Comparison of ENCODE assay signal across 20 mouse cellular contexts in the genomic region with DNA sequence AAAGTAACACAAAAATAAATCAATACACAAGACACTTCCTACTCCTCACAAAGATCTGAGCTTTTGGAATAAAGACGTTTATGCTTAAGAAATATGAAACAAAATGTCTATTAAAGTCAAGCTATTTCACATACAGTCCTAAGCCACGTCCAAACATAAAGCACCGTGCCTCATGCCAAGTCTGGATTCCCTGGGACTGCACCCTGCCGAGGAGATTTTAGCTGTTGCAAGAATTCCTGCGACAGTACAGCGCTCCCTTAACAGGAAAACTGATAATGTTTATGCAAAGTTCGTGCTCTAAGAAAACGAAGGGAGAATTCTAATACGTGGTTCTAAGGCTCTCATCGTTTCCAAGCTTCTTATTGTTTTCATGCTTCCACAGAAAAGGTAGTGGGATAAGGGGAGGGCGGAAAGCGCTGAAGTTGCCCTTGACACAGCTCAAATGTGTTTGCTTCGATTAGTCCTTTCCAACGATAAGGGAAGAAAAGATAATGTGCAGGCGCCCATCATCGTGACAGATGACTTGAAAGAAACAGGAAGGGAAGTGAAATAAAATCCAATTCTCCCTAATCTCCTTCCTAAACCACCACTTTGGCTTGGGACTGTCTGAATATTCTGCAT. TPM values are rescaled to one million over a fixed set of nuclear protein-coding genes. Genes with fewer than 3 reads are reported as not detected.
DNase-seq lines count a peak whose midpoint lies in the region; ATAC-seq and TF ChIP-seq lines count a peak whose summit lies in the region.
"Had no signal": no experiment of that assay in that cellular context is flagged by ENCODE, and none has a peak within 500 bp of the region (broad histone marks: within the 10 kb centered on the region; RNA-seq: fewer than 3 reads in every experiment).

No protein-coding gene starts in this region.

- H3K4me1 ChIP-seq in liver, postnatal 0 days (ENCODE audit: insufficient read depth) = no peaks in the 10 kb centered on the region
- no peaks in the 10 kb centered on the region for H3K4me1 ChIP-seq in intestine, embryonic 15.5 days (replicated peaks)
- no peaks in the 10 kb centered on the region for H3K4me1 ChIP-seq in liver, embryonic 16.5 days (ENCODE audit: control insufficient read depth, low read depth, low read length)
- H3K4me1 ChIP-seq in forebrain, embryonic 12.5 days = no peaks in the 10 kb centered on the region
- H3K4me1 ChIP-seq: hindbrain, embryonic 12.5 days; limb, embryonic 13.5 days; neural tube, embryonic 15.5 days had no signal

- H3K9ac ChIP-seq in liver, postnatal 0 days (replicated peaks) = no peak overlapping the region
- no peak overlapping the region for H3K9ac ChIP-seq in intestine, embryonic 15.5 days
- no peak overlapping the region for H3K9ac ChIP-seq in liver, embryonic 16.5 days (ENCODE audit: low read depth, low read length)
- H3K9ac ChIP-seq in forebrain, embryonic 12.5 days = no peak overlapping the region
- H3K9ac ChIP-seq: hindbrain, embryonic 12.5 days; limb, embryonic 13.5 days; neural tube, embryonic 15.5 days had no signal

- DNase-seq in heart, adult 11 months = peak; percentile 54
- DNase-seq in heart, postnatal 4 days = no peak
- DNase-seq in liver = peak; percentile 7
- no peak for DNase-seq in liver, postnatal 0 days
- DNase-seq: adrenal gland, adult 2 months; cerebellum, postnatal 36 days; midbrain, embryonic 14.5 days had no signal

- WGBS in liver, postnatal 0 days (ENCODE audit: insufficient replicate concordance) = 61% methylated on average over 16 of the region's 16 CpGs
- WGBS in intestine, embryonic 15.5 days = 52% methylated on average over 16 of the region's 16 CpGs
- WGBS in liver, embryonic 16.5 days (ENCODE audit: insufficient replicate concordance) = 49% methylated on average over 16 of the region's 16 CpGs
- WGBS in forebrain, embryonic 12.5 days = 73% methylated on average over 16 of the region's 16 CpGs

- no peak for TF ChIP-seq EP300 in liver, postnatal 0 days (IDR thresholded peaks at IDR 0.05; ENCODE audit: low read depth)

- no peaks in the 10 kb centered on the region for H3K9me3 ChIP-seq in liver, postnatal 0 days (ENCODE audit: low read length)
- H3K9me3 ChIP-seq in intestine, embryonic 15.5 days = no peaks in the 10 kb centered on the region
- H3K9me3 ChIP-seq in liver, embryonic 16.5 days (replicated peaks; ENCODE audit: control insufficient read depth, low read length) = no peaks in the 10 kb centered on the region
- no peaks in the 10 kb centered on the region for H3K9me3 ChIP-seq in forebrain, embryonic 12.5 days
- H3K9me3 ChIP-seq: G1E; hindbrain, embryonic 12.5 days; neural tube, embryonic 15.5 days had no signal

- TF ChIP-seq CTCF in liver, postnatal 0 days (IDR thresholded peaks at IDR 0.05; ENCODE audit: low read depth) = no peak

- no peaks in the 10 kb centered on the region for H3K27me3 ChIP-seq in liver, postnatal 0 days (ENCODE audit: insufficient read depth, low read length)
- no peaks in the 10 kb centered on the region for H3K27me3 ChIP-seq in intestine, embryonic 15.5 days (replicated peaks)
- no peaks in the 10 kb centered on the region for H3K27me3 ChIP-seq in liver, embryonic 16.5 days (ENCODE audit: control insufficient read depth, insufficient read depth, low read depth, low read length)
- no peaks in the 10 kb centered on the region for H3K27me3 ChIP-seq in forebrain, embryonic 12.5 days
- H3K27me3 ChIP-seq: hindbrain, embryonic 12.5 days; limb, embryonic 13.5 days; neural tube, embryonic 15.5 days had no signal

- H3K4me2 ChIP-seq in liver, postnatal 0 days (ENCODE audit: low read depth, low read length) = no peak overlapping the region
- H3K4me2 ChIP-seq in intestine, embryonic 15.5 days (replicated peaks) = peak overlapping the region; percentile 33; the same call in 1 of the 2 replicates
- H3K4me2 ChIP-seq in liver, embryonic 16.5 days (ENCODE audit: low read depth, low read length) = 0 out of 2 replicates have a peak overlapping the region, but pooled peaks have one; percentile 6
- H3K4me2 ChIP-seq in forebrain, embryonic 12.5 days = no peak overlapping the region
- H3K4me2 ChIP-seq: hindbrain, embryonic 12.5 days; limb, embryonic 13.5 days; neural tube, embryonic 15.5 days had no signal

- no peak for ATAC-seq in liver, postnatal 0 days
- no peak for ATAC-seq in intestine, embryonic 15.5 days
- 0 out of 2 replicates have a peak, but pooled peaks have one; percentile 47 for ATAC-seq in liver, embryonic 16.5 days (ENCODE audit: low read depth)
- ATAC-seq in erythroid progenitor cell, adult 5-6 weeks (replicated peaks; ENCODE audit: low FRiP score, poor library complexity, severe bottlenecking) = no peak
- no peak for ATAC-seq in forebrain, embryonic 12.5 days (ENCODE audit: low FRiP score)
- ATAC-seq: CD4-positive, CD25-positive, alpha-beta regulatory T cell, adult 4 months; forebrain, embryonic 14.5 days; inflammation-experienced regulatory T-cells, adult 6 months had no signal

- no peaks in the 10 kb centered on the region for H3K36me3 ChIP-seq in liver, postnatal 0 days (replicated peaks; ENCODE audit: insufficient read depth, low read length)
- H3K36me3 ChIP-seq in intestine, embryonic 15.5 days = no peaks in the 10 kb centered on the region
- H3K36me3 ChIP-seq in liver, embryonic 16.5 days (ENCODE audit: control insufficient read depth, insufficient read depth) = no peaks in the 10 kb centered on the region
- no peaks in the 10 kb centered on the region for H3K36me3 ChIP-seq in forebrain, embryonic 12.5 days (replicated peaks)
- H3K36me3 ChIP-seq: G1E; hindbrain, embryonic 12.5 days; limb, embryonic 13.5 days; neural tube, embryonic 15.5 days had no signal

- no peak overlapping the region for H3K27ac ChIP-seq in liver, postnatal 0 days (ENCODE audit: low read depth)
- H3K27ac ChIP-seq in intestine, embryonic 15.5 days = no peak overlapping the region
- H3K27ac ChIP-seq in liver, embryonic 16.5 days (ENCODE audit: low read length) = no peak overlapping the region
- no peak overlapping the region for H3K27ac ChIP-seq in forebrain, embryonic 12.5 days
- H3K27ac ChIP-seq: hindbrain, embryonic 12.5 days; layer of hippocampus, adult 2 months; limb, embryonic 13.5 days; neural tube, embryonic 15.5 days had no signal

- H3K4me3 ChIP-seq in liver, postnatal 0 days (ENCODE audit: low read depth, low read length) = no peak overlapping the region
- H3K4me3 ChIP-seq in intestine, embryonic 15.5 days (replicated peaks) = no peak overlapping the region
- H3K4me3 ChIP-seq in liver, embryonic 16.5 days (ENCODE audit: low read depth, low read length) = no peak overlapping the region
- no peak overlapping the region for H3K4me3 ChIP-seq in forebrain, embryonic 12.5 days (replicated peaks)
- H3K4me3 ChIP-seq: hindbrain, embryonic 12.5 days; layer of hippocampus, adult 2 months; limb, embryonic 13.5 days; myocyte; neural tube, embryonic 15.5 days had no signal

RNA-seq across cellular contexts. Expression of gene Uqcrfs1, which starts 23.8 kb away (rescaled TPM):
- 100 to 1,000 TPM; 718 to 749 TPM for total RNA-seq in heart, postnatal 4 days (2021)
- 380 and 395 TPM in 2 replicates for polyA plus RNA-seq in liver, postnatal 0 days (2015; fragmentation: Nextera tagmentation; extraction: Ambion mirVana)
- polyA plus RNA-seq in intestine, embryonic 15.5 days (2015; fragmentation: Nextera tagmentation; extraction: Ambion mirVana) = 363 and 366 TPM in 2 replicates
- 170 and 171 TPM in 2 replicates for polyA plus RNA-seq in liver, embryonic 16.5 days (2015; fragmentation: Nextera tagmentation; extraction: Ambion mirVana)
- 94.1 and 113 TPM in 2 replicates for total RNA-seq in erythroid progenitor cell, adult 5-6 weeks (2015; ENCODE audit: low replicate concordance)
- total RNA-seq in erythroid progenitor cell, adult 5-6 weeks (2017; ENCODE audit: low replicate concordance) = 48.6 and 63.0 TPM in 2 replicates
- polyA plus RNA-seq in forebrain, embryonic 12.5 days (2016; fragmentation: Nextera tagmentation; extraction: Ambion mirVana) = 226 and 227 TPM in 2 replicates

Comparison
In these comparisons a context has a peak if more than half of its experiments do, and no peak if none do; other contexts are left out.
1. DNase-seq: peak in heart, adult 11 months (single experiment) and liver (single experiment); none in heart, postnatal 4 days (single experiment) and liver, postnatal 0 days (single experiment).
2. H3K4me2 ChIP-seq: peak in intestine, embryonic 15.5 days (single experiment) and liver, embryonic 16.5 days (single experiment); none in liver, postnatal 0 days (single experiment) and forebrain, embryonic 12.5 days (single experiment).